Mouse (Mus musculus): ENCODE data around the gene Hck. TPM values are rescaled to one million over a fixed set of nuclear protein-coding genes. Genes with fewer than 3 reads are reported as not detected.

Gene Hck
- polyA plus RNA-seq (2012; rRNA removed): 17.5 and 18.7 TPM in 2 replicates

GRCm38 (mm10) chr2:153108313-153109264 lies at the start of gene Hck:
Gene Hck (plus strand): TSS chr2:153108468.

GRCm38 (mm10) chr2:153065747-153066508 lies 42.3 kb upstream of the Hck start, which contains the start of gene Ccm2l:
Gene Ccm2l (plus strand): TSS chr2:153065955.

GRCm38 (mm10) chr2:153160844-153161683 lies 52.8 kb downstream of the Hck start, which contains the start of gene Tm9sf4:
Gene Tm9sf4 (plus strand): TSS chr2:153161303.

Other genes starting within 250 kb of the Hck start
- 0.01 TPM in 1 of 2 replicates, not detected in the other for gene Mylk2, start 197.1 kb upstream of the Hck start, polyA plus RNA-seq (2012; rRNA removed)
- 0.48 and 0.83 TPM in 2 replicates for gene Foxs1, start 175.3 kb upstream of the Hck start, polyA plus RNA-seq (2012; rRNA removed)
- gene Dusp15, start 156.8 kb upstream of the Hck start, polyA plus RNA-seq (2012; rRNA removed): not detected in 2 replicates
- gene Ttll9, start 146.0 kb upstream of the Hck start, polyA plus RNA-seq (2012; rRNA removed): 0.07 and 0.18 TPM in 2 replicates
- 24.3 and 26.5 TPM in 2 replicates for gene Pdrg1, start 93.0 kb upstream of the Hck start, polyA plus RNA-seq (2012; rRNA removed)
- not detected in 2 replicates for gene Xkr7, start 76.6 kb upstream of the Hck start, polyA plus RNA-seq (2012; rRNA removed)
- gene Ccm2l, start 42.5 kb upstream of the Hck start, polyA plus RNA-seq (2012; rRNA removed): 3.6 and 4.5 TPM in 2 replicates
- 15.3 and 18.3 TPM in 2 replicates for gene Tm9sf4, start 52.8 kb downstream of the Hck start, polyA plus RNA-seq (2012; rRNA removed)
- 1.5 TPM in 2 replicates for gene Tspyl3, start 117.0 kb downstream of the Hck start, polyA plus RNA-seq (2012; rRNA removed)
- gene Plagl2, start 133.0 kb downstream of the Hck start, polyA plus RNA-seq (2012; rRNA removed): 5.5 and 5.6 TPM in 2 replicates
- gene Pofut1, start 133.1 kb downstream of the Hck start, polyA plus RNA-seq (2012; rRNA removed): 5.4 and 5.8 TPM in 2 replicates
- 3.2 and 3.8 TPM in 2 replicates for gene Kif3b, start 182.9 kb downstream of the Hck start, polyA plus RNA-seq (2012; rRNA removed)
- 6.2 and 7.6 TPM in 2 replicates for gene Asxl1, start 237.4 kb downstream of the Hck start, polyA plus RNA-seq (2012; rRNA removed)

Data from liver, embryonic 18 days (tissue).